Mouse (Mus musculus) liver, embryonic 14.5 days (tissue): ENCODE measurements around the gene Olfr520.

Experiments
- CTCF ChIP-seq: IDR thresholded peaks from 2 replicates; pipeline ENCODE4 v1.5.1; 2016; ENCODE audit warnings: antibody characterized with exemption, low read depth, control low read depth
- EP300 ChIP-seq: IDR thresholded peaks from 2 replicates; pipeline ENCODE4 v1.6.1; 2016; ENCODE audit warnings: antibody characterized with exemption, low read depth

GRCm38 (mm10) chr7:99695471-99696057 is 34.5 kb upstream of the Olfr520 start:
- TF ChIP-seq CTCF (no peak), EP300 (no peak)
